Mouse (Mus musculus) CH12.LX (cell line): Measurements from ENCODE around the gene Esm1. TPM values are rescaled to one million over a fixed set of nuclear protein-coding genes. Genes with fewer than 3 reads are reported as not detected.

Experiments used
- DNase-seq: peaks from one replicate; pipeline ENCODE4 v3.0.0-alpha.2; 2013; ENCODE audit errors: extremely low read depth
- H3K27ac ChIP-seq: 2 replicates; pipeline ENCODE4 v1.5.1; 2012; ENCODE audit warnings: low read depth, mild to moderate bottlenecking, control low read depth, moderate library complexity; ENCODE audit not compliant: insufficient read depth
- H3K27me3 ChIP-seq: replicated peaks from 2 replicates; pipeline ENCODE3; 2012; ENCODE audit warnings: inconsistent platforms
- H3K36me3 ChIP-seq, 2 experiments: replicated peaks in 1 of 2; 2 replicates each; pipeline versions ENCODE3 to v1.6.1; 2012; ENCODE audit warnings: inconsistent platforms in 1 of 2, low read length in 1 of 2, mild to moderate bottlenecking in 1 of 2, mixed read lengths in 1 of 2, moderate library complexity in 1 of 2; ENCODE audit not compliant: control insufficient read depth in 1 of 2, insufficient read depth in 1 of 2
- H3K4me1 ChIP-seq, 2 experiments: 2 replicates each; pipeline ENCODE4 v1.6.1; 2012; ENCODE audit warnings: inconsistent platforms in 1 of 2, moderate library complexity in 1 of 2; ENCODE audit not compliant: insufficient read depth in 2 of 2, control insufficient read depth in 1 of 2
- H3K4me2 ChIP-seq: 2 replicates; pipeline ENCODE4 v1.6.1; 2012; ENCODE audit warnings: low read depth, mild to moderate bottlenecking, control low read depth; ENCODE audit not compliant: poor library complexity, insufficient read depth, severe bottlenecking
- H3K4me3 ChIP-seq, 3 experiments: fragments of 150-350 bp in 1 of 3; sonication (generic) in 1 of 3; replicated peaks in 1 of 3; 2 replicates each; pipeline versions ENCODE3 to v1.5.1; 2011 to 2012; ENCODE audit warnings: low read depth in 2 of 3, low read length in 2 of 3, mild to moderate bottlenecking in 2 of 3, moderate library complexity in 2 of 3, control low read depth in 1 of 3, improper control_type of control experiment in 1 of 3, inconsistent platforms in 1 of 3, mixed read lengths in 1 of 3; ENCODE audit not compliant: poor library complexity in 1 of 3
- H3K79me2 ChIP-seq: replicated peaks from 2 replicates; pipeline ENCODE4 v1.6.1; 2012; ENCODE audit warnings: mild to moderate bottlenecking, moderate library complexity; ENCODE audit not compliant: control insufficient read depth, poor library complexity, insufficient read depth, severe bottlenecking; ENCODE audit errors: extremely low read depth
- H3K9ac ChIP-seq: 2 replicates; pipeline ENCODE4 v1.6.1; 2012; ENCODE audit warnings: low read depth, mild to moderate bottlenecking, control low read depth, moderate library complexity; ENCODE audit not compliant: insufficient read depth
- H3K9me3 ChIP-seq: replicated peaks from 2 replicates; pipeline ENCODE3; 2012; ENCODE audit warnings: low read length, inconsistent platforms, mixed read lengths
- BHLHE40 ChIP-seq: IDR thresholded peaks from 2 replicates; pipeline ENCODE4 v1.6.1; 2011; ENCODE audit warnings: mild to moderate bottlenecking, low read depth, low read length, improper control_type of control experiment
- CHD1 ChIP-seq: IDR thresholded peaks from 2 replicates; pipeline ENCODE4 v1.6.1; 2012; ENCODE audit warnings: low read depth, low read length, improper control_type of control experiment, inconsistent platforms
- CTCF ChIP-seq, 2 experiments: IDR thresholded peaks in 1 of 2; conservative IDR thresholded peaks in 1 of 2; 2 replicates each; pipeline ENCODE4 v1.5.1; 2011 to 2012; ENCODE audit warnings: low read depth in 2 of 2, low read length in 2 of 2, improper control_type of control experiment in 1 of 2, inconsistent platforms in 1 of 2, mild to moderate bottlenecking in 1 of 2, moderate library complexity in 1 of 2
- ELF1 ChIP-seq: IDR thresholded peaks from 2 replicates; pipeline ENCODE4 v1.6.1; 2014; ENCODE audit warnings: low read depth, mild to moderate bottlenecking, inconsistent platforms, low read length, improper control_type of control experiment
- ETS1 ChIP-seq: conservative IDR thresholded peaks from 2 replicates; pipeline ENCODE4 v1.6.1; 2012; ENCODE audit warnings: low read depth, mild to moderate bottlenecking, inconsistent platforms, low read length, improper control_type of control experiment, moderate library complexity
- GABPA ChIP-seq: IDR thresholded peaks from 2 replicates; pipeline ENCODE4 v1.6.1; 2012; ENCODE audit warnings: low read depth, low read length, improper control_type of control experiment, inconsistent platforms; ENCODE audit not compliant: insufficient replicate concordance
- HCFC1 ChIP-seq: IDR thresholded peaks from 2 replicates; pipeline ENCODE4 v1.6.1; 2012; ENCODE audit warnings: low read depth, mild to moderate bottlenecking, inconsistent platforms, low read length, improper control_type of control experiment
- JUN ChIP-seq: IDR thresholded peaks from 2 replicates; pipeline ENCODE4 v1.6.1; 2011; ENCODE audit warnings: low read depth, mild to moderate bottlenecking, low read length, improper control_type of control experiment, moderate library complexity; ENCODE audit not compliant: insufficient read depth
- MAFK ChIP-seq: IDR thresholded peaks from 2 replicates; pipeline ENCODE4 v1.6.1; 2011; ENCODE audit warnings: low read length, improper control_type of control experiment; ENCODE audit not compliant: insufficient replicate concordance
- MEF2A ChIP-seq: IDR thresholded peaks from 2 replicates; pipeline ENCODE4 v1.6.1; 2014; ENCODE audit warnings: low read depth, mild to moderate bottlenecking, inconsistent platforms, low read length, improper control_type of control experiment, borderline replicate concordance
- MXI1 ChIP-seq: IDR thresholded peaks from 2 replicates; pipeline ENCODE4 v1.6.1; 2011; ENCODE audit warnings: mild to moderate bottlenecking, low read depth, low read length, improper control_type of control experiment
- NELFE ChIP-seq: IDR thresholded peaks from 2 replicates; pipeline ENCODE4 v1.6.1; 2011; ENCODE audit warnings: low read depth, low read length, improper control_type of control experiment
- POLR2A ChIP-seq: IDR thresholded peaks from 2 replicates; pipeline ENCODE4 v1.6.1; 2011; ENCODE audit warnings: low read depth, mild to moderate bottlenecking, improper control_type of control experiment, low read length
- POLR2AphosphoS2 ChIP-seq: IDR thresholded peaks from 2 replicates; pipeline ENCODE4 v1.6.1; 2011; ENCODE audit warnings: low read depth, low read length, improper control_type of control experiment
- RAD21 ChIP-seq: IDR thresholded peaks from 2 replicates; pipeline ENCODE4 v1.6.1; 2011; ENCODE audit warnings: low read depth, mild to moderate bottlenecking, low read length, improper control_type of control experiment, moderate library complexity
- RCOR1 ChIP-seq: conservative IDR thresholded peaks from 2 replicates; pipeline ENCODE4 v1.6.1; 2012; ENCODE audit warnings: low read depth, mild to moderate bottlenecking, inconsistent platforms, low read length, improper control_type of control experiment
- SIN3A ChIP-seq: IDR thresholded peaks from 2 replicates; pipeline ENCODE4 v1.6.1; 2012; ENCODE audit warnings: low read length, improper control_type of control experiment, inconsistent platforms
- UBTF ChIP-seq: IDR thresholded peaks from 2 replicates; pipeline ENCODE4 v1.6.1; 2012; ENCODE audit warnings: low read depth, mild to moderate bottlenecking, inconsistent platforms, low read length, improper control_type of control experiment, moderate library complexity
- ZKSCAN1 ChIP-seq: IDR thresholded peaks from 2 replicates; pipeline ENCODE4 v1.6.1; 2012; ENCODE audit warnings: low read depth, inconsistent platforms, low read length, improper control_type of control experiment, borderline replicate concordance
- ZMIZ1 ChIP-seq: IDR thresholded peaks from 2 replicates; pipeline ENCODE4 v1.6.1; 2012; ENCODE audit warnings: low read depth, mild to moderate bottlenecking, inconsistent platforms, low read length, improper control_type of control experiment
- dilution Hi-C: fragments of 300-500 bp; cut with MboI; formaldehyde crosslinking; loops from 2 replicates; pipeline ENCODE4 v1.14.3; 2020; ENCODE audit warnings: low sequenced_read_pairs; ENCODE audit not compliant: extremely low pct_unique_long_range_greater_than_20kb, extremely low pct_ligation_motif_present
- in situ Hi-C: fragments of 300-500 bp; cut with MboI; formaldehyde crosslinking; loops from 3 replicates; pipeline ENCODE4 v1.14.3; 2019; ENCODE audit warnings: low sequenced_read_pairs, low pct_ligation_motif_present, low pct_unique_long_range_greater_than_20kb, mixed read lengths
- polyA plus RNA-seq: library from polyadenylated mRNA; unstranded; fragments of >175 nt; gene quantifications from 2 replicates; pipeline ENCODE4 v1.2.1, GENCODE M21; 2012; ENCODE audit warnings: low read depth; ENCODE audit not compliant: insufficient read length
- total RNA-seq, 2 experiments: library from RNA; depleted of rRNA; stranded (reverse); fragments of 300-350 nt in 1 of 2; fragments of >200 nt in 1 of 2; gene quantifications; 2 replicates each; pipeline ENCODE4 v1.2.3; 2012 to 2014

Esm1 gene
- total and polyA plus RNA-seq, 3 experiments, result 0.13 TPM; not detected in 2

GRCm38 (mm10) chr13:113201631-113202030 is 7.8 kb upstream of the Esm1 start:
- no peaks in the 10 kb centered on the region for H3K9me3 ChIP-seq
- H3K4me3 ChIP-seq, result no peak overlapping the region
- H3K36me3 ChIP-seq, result no peaks in the 10 kb centered on the region
- dilution Hi-C loops, result no loop called here
- peaks cover 4 to 11% of the 10 kb centered on the region in 2 experiments for H3K4me1 ChIP-seq
- H3K79me2 ChIP-seq, result no peaks in the 10 kb centered on the region
- TF ChIP-seq ELF1 (no peak), ETS1 (no peak), POLR2AphosphoS2 (no peak), RCOR1 (no peak)
- TF ChIP-seq, all 38 proteins: peak for 0
- in situ Hi-C loops, result no loop called here
- Histone ChIP-seq H3K9ac (no peak overlapping the region), H3K4me2 (no peak overlapping the region), H3K27me3 (no peaks in the 10 kb centered on the region), H3K27ac (no peak overlapping the region)
- no peak for DNase-seq

- H3K9me3 ChIP-seq, result no peaks in the 10 kb centered on the region
- H3K4me1 ChIP-seq, result peaks cover 4 to 11% of the 10 kb centered on the region in 2 experiments
- no peak overlapping the region for H3K4me2 ChIP-seq
- H3K4me3 ChIP-seq, result no peak overlapping the region
- in situ Hi-C loops (no loop called here), dilution Hi-C loops (no loop called here)
- H3K27ac ChIP-seq, result no peak overlapping the region
- H3K79me2 ChIP-seq, result no peaks in the 10 kb centered on the region
- no peaks in the 10 kb centered on the region for H3K36me3 ChIP-seq
- DNase-seq, result no peak
- no peaks in the 10 kb centered on the region for H3K27me3 ChIP-seq
- TF ChIP-seq GABPA (no peak), CTCF (conservative IDR thresholded peaks at IDR 0.05 in 1 of 2, IDR thresholded peaks at IDR 0.05 in 1 of 2; ENCODE audit: low read depth in 2 of 2, low read length in 2 of 2) (no peak), RCOR1 (no peak), ZKSCAN1 (no peak), ELF1 (no peak), POLR2A (no peak), SIN3A (no peak), ZMIZ1 (no peak), MXI1 (no peak), BHLHE40 (no peak), POLR2AphosphoS2 (no peak), NELFE (no peak), MAFK (no peak), JUN (no peak), UBTF (no peak), RAD21 (no peak), CHD1 (no peak), MEF2A (no peak), HCFC1 (no peak)
- no peak overlapping the region for H3K9ac ChIP-seq
Measured at GRCm38 (mm10) chr13:113202184-113202583, 7.3 kb upstream of the Esm1 start.
